Mouse (Mus musculus): ENCODE measurements at regions not wholly inside any gene's neighbourhood (a gene's known extent, or its start where the extent isn't known, plus 50 kb on each side); places are given as distances from the start of the nearest gene placed in this dataset.

DNA sequence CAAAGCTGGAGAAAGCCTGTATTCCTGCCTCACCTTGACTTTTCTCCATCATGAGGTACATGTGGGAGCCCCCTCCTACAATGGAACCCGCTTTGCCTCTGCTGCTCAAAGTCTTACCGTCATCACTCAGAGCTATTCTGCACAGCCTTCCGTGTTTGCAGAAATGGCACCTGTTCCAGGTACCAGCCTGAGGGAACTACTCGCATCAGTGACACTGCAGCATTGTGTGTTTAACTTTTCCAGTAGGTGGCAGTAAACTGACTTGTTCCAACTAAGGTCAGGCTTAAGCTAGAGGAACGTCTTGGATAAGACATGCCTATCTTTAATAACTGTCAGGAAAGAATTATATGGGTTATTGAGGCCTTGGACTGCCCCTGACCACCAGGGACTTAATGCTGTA, 71.4 kb downstream of the Fam173b start:
- no peak for DNase-seq (ENCODE audit: low read depth)

DNA sequence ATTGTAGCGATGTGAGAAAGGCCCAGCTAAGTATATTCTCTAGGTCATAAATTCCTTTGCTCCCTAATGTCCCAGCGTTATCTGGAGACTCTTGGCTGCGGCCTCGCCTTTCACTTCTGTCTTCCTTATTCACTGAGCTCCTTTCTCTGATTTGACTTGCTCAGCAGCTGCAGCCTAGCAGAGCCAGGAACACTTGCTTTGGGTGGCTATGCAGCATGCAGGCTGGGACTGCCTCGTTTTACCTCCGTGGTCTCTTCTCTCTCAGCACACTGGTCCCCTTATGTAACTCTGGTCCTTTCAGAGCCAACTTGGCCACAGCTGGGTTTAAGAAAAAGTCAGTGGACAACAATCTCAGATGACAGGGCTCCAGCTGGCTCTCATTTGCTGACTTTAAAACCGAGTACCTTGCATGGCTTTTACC, 75.1 kb downstream of the Fam173b start:
- no peak for DNase-seq (ENCODE audit: low read depth)

DNA sequence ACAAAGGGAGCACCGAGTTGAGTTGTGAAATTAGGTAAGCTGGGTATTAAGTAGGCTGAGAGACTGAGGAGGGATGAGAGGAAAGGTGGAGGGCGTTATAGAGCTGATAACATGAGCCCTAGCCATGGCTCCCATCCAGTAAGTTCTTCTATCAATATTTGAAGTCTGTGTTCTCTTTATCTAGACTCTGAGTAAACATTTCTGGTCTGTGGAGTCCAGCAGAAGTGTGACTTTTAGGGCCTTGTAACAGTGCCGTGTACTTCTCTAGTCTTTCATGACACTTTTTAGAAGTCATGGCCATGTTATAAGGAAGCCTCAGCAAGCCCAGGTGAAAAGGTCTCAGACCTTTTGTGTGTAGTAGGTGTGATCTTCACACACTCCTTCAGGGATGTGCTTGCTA, 91.5 kb downstream of the Fam173b start:
- no peak for DNase-seq (ENCODE audit: low read depth)

DNA sequence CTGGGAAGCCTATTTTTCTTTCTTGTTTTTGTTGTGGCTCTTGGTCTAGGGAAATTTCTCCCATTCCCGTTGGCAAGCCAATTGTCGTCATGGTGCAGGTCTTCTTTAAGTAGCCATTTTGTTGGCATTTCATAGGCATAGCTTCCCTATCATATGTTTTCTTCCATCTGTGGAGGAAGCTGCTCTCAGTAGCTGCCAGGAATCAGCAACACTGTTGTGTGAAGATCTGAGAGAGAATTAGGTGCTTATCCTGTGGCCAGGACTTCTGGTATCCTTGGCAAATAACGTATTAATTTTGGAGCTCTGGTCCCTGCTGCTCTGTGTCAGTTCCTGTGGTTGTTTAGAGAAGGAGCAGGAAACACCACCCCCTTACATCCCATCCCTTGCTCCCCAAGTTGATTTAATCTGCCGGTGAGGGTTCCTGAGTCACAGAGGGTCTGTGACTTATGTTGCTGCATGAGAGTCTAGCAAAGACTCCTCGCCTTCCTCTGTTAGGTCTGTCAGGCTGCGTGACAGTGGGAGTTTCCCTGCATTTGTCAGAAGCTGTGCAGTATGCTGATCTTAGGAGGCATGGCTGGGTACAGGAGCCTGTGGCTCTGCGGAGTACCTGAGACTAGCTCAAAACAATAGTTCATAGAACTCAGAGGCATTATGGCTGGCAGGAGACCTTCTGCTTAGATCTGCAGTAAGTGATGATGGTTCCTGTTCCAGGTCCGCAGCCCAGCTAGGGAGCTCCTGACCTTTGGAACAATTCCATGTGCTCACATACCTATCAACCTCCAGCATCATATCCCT, 93.4 kb downstream of the Fam173b start:
- DNase-seq (ENCODE audit: low read depth) = no peak

DNA sequence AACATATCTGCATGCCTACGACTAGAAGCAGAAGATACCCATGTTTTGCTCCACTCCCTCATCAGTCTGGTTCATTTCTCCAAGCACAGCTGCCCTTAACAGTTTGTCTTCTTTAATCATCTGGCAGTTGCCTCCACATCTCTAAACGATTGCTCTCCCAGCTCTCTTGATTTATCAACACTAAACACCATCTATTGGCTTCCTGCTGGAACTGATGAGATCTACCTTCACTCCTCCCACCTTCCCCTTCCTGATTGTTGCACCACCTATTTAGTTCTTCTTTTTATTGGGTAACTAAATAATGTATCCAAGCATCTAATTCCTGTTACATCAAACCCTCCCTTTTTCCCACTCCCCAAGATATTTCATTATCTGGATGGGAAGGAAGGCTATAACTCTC, 101.7 kb downstream of the Fam173b start:
- DNase-seq (ENCODE audit: low read depth) = no peak

DNA sequence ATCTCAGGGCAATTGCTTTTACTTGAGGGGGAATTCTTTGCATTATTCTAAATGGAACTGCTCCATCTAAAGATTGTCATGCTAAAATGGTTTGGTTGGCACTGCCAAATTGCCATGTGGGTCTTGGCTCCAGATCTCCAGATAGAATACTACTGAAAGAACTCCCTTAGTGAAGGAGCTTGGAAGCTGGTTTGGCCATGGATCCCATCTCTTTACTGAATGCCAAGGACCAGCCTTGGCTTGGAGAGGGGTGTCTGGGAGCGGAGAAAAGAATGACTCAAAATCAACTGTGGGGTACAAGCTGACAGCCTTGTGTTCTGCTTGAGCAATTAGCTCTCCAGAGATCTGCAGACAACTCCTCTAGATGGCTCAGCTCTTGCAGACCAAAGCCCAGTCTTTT, 105.8 kb downstream of the Fam173b start:
- DNase-seq (ENCODE audit: low read depth) = no peak

DNA sequence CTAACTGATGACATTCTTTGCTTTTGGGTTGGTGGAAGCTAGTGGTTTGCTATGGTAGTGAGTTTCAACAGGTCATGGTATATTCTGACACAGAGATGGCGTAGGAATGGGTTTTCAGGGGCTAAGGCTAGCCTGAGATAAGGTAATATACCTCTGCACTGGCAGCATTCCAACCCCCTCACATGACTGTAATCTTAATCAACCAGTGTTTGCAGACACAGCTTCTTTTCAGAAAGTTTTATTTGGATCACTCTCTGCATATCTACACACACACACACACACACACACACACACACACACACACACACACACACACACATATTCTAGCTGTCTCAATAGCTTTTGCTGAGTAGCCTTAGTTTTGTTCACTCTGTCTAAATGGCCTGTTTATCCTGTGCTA, 119.4 kb downstream of the Fam173b start:
- DNase-seq (ENCODE audit: low read depth) = no peak

DNA sequence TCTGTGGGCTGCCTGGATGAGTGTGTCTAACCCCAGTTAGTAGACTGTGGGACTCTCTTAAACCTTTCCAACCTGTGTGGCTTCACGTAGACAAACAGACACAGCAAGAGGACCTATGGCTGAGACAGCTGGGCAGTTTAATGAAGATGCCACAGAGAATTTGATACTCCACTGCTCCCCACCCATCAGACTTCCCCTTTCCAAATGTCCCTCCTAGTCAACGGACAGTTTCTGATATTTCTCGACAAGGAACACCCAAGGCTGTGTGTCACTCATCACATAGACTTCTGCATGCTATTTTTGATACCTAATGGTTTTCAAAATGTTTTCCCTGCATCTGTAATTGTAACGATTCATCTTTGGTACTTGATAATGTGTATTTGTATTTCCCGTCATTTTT, 120.8 kb downstream of the Fam173b start:
- no peak for DNase-seq (ENCODE audit: low read depth)

DNA sequence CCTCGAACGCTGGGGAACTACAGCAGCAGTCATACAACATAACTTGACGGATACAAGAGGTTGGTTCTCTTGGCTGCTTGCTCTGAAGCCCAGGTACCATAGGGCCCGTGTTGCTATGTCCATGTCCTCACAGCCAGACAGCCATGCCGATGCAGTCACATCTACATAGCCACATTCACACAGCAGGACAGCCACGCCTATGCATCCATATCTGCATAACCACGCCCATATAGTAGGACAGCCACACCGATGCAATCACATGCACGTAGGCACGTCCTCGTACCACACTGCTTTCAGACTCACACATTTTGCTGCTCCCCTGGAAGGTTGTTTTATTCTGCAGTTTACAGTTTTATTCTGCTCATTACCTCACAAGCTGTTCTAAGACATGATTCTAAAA, 122.6 kb downstream of the Fam173b start:
- no peak for DNase-seq (ENCODE audit: low read depth)

DNA sequence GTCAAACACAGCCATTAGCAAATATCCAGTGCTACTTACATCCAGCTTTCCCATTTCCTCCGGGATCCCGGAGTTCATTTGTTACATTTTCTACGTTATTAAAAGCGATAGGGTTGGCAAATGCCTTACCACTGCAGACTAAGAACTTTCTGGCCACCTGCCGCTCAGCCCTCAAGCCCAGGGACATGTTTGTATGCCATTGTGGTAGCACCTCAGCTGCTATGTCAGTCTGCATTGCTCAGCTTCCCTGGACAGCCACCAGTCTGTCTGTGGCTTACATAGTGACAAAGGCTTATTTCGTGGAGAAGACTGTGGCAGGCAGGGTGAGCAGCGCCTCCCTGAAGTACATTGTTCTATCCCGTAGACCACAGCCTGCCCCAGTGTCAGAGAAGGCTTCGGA, 127.5 kb downstream of the Fam173b start:
- no peak for DNase-seq (ENCODE audit: low read depth)

DNA sequence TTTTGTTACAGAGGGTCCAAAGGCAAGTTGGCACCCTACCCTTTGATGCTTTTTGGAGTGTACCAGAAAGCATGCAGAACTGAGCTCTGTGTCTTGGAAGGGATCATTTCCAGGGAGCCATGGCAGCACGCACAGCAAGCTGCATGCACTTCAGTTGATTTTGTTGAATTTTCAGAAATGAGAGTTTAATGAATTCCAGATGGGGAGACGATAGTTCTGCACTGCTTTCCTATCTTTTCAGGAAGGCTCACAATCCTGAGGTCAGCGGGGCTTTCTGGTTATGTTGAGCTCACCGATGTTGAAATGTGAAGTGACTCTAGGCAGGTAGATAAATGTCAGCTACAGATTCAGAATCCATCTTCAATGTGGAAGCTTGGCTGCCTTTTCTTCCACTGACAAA, 140.0 kb downstream of the Fam173b start:
- no peak for DNase-seq (ENCODE audit: low read depth)

DNA sequence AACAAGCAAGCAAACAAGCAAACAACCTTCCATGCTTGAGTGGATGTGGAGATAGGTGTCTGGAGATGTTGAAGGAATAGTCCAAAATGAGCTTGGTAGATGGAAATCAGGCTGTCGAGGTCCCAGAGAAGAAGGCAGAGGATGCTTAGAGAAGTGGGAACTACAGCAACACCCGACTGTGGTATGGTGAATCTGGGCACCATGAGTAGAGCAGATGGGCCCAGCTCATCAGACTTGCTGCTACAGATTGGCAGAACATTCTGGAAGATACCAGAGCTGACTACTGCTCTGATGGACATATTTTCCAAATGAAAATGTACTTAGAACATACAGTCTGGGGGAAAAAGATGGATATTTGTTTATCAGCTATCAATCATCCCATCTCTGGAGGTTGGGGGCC, 142.9 kb downstream of the Fam173b start:
- DNase-seq (ENCODE audit: low read depth) = no peak

DNA sequence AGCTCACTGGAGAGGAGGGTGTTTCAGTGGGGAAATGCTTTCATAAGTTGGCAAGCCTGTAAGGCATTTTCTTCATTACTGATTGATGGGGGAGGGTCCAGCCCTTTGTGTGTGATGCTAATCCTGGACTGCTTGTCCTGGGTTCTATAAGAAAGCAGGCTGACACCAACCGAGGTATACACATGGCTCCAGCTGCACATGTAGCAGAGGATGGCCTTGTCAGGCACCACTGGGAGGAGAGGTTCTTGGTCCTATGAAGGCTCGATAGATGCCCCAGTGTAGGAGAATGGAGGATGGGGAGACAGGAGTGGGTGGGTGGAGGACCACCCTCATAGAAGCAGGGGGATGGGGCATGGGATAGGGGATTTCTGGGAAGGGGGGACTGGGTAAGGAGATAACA, 151.0 kb downstream of the Fam173b start:
- no peak for DNase-seq (ENCODE audit: low read depth)

DNA sequence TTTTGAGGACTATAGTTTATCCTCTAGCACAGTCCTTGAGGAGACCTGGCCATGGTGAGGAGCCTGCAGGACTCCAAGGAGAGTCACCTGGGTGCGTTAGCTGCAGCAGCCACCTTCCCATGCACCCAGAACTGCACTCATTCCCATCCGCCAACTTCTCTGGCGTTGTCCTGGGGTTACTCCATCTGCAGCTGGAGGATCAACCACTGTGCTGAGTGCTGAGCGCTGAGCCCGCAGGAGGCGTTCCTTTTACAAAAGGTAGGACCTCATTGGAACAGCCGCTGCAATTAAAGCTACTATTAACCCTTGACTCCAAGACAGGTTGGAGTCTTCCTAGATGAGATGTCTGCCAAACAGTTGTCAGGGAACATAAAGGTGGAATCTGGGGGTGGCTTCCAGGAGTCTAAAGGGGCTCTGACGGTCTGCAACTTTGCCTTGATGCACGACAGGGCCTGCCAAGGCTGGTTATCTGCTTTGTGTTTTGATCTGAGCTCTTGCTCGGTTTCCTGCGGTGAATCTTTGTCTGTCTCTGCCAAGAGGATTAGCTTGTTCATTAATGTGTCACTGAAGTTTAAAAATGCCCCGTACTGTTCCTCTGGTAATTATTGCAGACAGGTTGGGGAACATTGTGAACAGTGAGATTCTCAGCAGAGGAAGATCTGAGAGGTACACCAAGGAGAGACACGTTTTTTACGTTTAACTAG, 152.1 kb downstream of the Fam173b start:
- DNase-seq (ENCODE audit: low read depth) = no peak

DNA sequence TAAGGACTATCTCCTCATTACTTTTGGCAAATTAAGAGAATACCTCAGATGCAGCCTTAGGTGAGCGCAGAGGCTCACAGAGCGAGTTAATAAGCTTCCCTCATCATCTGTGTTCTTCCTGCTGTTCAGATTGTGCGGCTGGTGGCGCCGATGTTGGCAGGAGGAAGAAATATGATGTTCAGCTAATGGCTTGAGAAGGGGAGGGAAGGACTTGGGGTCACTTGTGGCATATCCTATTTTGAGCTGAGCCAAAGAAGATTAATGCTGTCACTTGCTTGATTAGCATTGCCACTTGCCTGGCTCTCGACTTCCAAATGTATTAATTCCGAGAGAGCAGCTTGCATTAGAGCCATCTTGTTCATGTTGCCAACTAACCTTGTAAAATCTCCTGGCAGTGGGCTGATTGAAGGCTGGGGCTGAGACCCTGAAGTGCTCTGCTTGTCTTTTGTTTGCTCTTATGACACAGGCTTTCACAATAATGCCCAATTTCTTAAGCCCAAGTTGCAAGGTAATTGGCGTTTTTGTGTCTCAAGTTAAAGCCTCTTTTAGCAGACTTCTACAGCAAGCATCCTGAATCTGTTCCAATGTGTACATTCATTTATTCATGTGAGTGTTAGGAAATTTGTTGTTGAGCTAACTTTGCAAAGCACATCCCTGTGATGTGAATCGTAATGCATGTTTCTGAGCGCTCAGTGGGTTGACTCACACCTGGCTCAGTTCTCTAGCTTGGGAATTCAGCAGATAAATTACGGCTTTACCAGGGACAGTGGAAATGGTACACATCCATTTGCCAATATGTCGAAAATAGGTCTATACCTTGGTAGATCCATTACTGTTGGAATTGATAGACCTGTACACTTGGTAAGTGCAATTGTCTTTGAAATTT, 167.6 kb downstream of the Fam173b start:
- no peak for DNase-seq (ENCODE audit: low read depth)

DNA sequence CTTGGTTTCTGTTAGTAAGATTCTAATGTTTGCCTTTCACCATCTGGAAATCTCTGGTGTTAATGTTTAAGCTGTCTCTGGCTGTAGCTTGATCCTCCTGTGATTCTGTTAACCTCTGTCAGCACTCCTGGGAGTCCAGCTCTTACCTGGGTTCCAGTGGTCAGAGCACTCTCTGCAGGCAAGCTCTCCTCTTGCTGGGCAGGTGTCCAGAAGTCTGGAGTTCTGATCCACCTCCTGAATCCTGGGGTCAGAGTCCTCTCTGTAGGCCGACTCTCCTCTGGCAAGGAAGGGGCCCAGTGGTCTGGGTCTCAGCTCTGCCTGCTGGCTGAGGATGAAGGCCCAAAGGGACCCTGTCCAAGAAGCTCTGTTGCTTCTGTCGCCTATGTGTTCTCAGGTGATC, 181.4 kb downstream of the Fam173b start:
- DNase-seq (ENCODE audit: low read depth) = no peak

DNA sequence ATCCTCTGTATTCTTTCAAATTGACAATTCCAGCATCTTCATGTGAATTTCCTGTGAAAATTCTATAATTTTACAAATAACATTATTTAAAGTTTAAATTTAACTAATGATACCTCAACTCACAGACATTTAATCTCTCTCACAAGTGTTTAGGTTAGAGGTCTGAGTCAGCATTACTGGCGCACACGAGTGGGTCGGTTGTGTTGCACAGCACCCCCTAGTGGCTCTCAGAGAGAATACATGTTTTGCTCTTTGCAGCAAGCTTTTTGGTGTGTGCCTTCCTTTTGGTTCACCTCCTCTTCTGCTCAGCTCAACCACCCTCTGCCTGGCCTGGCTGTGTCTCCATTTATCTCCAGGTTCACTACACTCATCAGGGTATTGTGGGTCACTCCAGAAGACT, 183.4 kb downstream of the Fam173b start:
- DNase-seq (ENCODE audit: low read depth) = peak; percentile 2

DNA sequence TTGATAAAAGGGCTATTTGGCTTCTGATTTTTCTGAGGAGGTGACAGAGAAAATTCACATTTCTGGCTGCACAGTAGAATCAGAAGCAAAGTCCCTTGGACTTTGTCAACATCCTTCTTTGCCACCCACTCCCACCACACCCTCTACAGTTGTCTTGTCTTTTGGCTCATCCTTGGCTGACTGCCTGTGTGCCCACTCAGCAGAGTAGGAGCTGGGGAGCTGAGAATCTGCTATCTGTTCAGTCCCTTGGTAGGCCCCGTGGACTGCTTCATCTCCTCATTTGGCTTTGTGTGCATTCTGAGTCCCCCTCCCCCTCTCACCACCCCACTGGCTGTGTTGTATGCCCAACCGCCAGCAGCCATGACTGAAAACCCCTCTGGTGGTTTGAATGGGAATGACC, 197.2 kb downstream of the Fam173b start:
- DNase-seq (ENCODE audit: low read depth) = no peak

DNA sequence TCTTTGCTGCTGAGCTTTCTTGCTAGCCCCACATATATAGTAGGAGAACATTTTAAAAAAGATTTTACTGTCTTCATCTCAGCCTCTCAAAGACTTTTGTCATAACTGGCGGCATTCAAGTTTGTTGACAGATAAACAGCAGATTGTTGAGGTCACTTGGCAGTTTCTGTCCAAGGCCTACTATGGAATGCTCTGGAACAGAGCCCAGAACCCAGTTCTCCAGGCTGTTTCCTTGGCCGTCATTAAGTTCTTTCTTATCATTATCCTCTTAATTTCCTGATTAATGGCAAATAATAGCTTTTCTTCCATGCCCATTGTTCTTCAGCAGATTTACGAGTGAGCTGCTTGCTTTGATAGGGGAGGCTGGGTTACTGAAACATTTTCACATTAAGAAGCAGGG, 203.9 kb downstream of the Fam173b start:
- no peak for DNase-seq (ENCODE audit: low read depth)

DNA sequence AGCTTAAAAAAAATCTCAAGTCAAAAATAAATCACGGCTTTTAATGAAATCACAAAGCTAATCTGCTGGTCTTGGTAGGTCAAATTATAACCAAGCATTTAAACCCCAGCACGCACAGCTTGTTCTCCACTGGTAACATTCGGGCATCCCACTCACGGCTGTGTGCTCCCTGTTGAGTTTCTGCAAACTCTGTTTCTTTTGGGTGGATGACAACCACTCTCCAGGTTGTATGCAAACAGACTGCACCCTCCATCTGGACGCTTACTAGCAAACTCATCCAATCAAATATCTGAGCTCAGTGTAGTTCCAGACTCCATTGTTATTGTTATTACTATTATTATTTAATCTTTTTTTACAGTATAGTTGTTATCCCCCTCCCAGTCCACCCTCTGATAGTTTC, 213.9 kb downstream of the Fam173b start:
- DNase-seq (ENCODE audit: low read depth) = no peak

DNA sequence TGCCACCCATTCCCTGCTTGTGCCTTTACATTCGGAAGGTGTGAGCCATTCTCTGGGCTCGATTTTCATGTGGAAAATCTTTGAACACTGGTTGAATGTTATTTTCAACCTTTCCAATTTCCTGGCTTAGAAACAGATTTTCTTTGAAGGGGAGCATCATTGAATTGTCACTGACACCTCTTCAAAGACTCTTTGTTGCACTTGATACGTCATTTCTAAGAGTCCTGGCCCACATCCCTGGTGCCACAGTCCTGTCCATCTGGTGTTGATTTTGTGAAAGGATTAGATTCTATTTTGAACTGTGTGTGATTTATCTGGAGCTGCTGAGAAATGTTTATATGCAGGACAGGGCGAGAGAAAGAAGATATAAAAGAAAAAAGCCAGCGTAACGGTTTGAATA, 217.6 kb downstream of the Fam173b start:
- DNase-seq (ENCODE audit: low read depth) = no peak

DNA sequence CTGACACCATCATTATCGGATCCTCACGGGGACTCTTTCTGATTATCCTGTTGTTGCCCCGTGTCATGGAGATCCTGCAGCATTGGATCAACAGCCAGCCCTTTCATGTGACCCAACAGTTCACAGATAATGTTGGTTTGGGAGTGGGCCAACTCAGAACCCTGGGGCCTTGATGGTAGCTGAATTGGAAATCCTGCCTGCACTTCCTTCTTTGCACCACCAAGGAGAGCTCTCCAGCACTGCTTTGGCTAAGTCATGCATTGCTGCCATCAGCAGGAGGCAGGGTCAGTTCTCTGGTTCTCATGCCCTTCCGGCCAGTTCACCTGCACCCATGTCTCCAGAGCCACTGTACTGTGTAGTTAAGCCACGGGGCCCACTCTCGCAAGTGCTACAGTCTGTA, 225.6 kb downstream of the Fam173b start:
- DNase-seq (ENCODE audit: low read depth) = no peak

DNA sequence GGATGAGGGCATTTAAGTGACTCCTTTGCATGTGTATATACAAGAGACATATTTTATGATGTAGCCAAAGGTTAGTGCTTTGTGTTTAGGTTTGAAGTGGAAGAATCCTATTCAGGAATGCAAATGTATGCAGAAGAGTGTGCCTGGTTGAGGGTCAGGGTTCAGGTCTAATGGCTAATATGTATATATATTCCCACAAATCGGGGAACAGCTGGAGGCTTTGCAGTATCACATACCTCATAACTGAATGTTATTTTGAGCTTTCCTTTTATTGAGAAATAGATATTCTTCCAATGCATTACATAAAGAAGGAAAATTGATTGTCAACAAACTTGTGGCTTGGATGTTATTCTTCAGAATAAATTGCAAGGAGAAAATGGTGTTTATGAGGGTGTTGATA, 239.9 kb downstream of the Fam173b start:
- DNase-seq (ENCODE audit: low read depth) = no peak
